Mouse (Mus musculus): Measurements from ENCODE around the gene Cstad.

GRCm38 (mm10) chr2:30587161-30587560, 7.7 kb upstream of the Cstad start:
- TF ChIP-seq POLR2A (IDR thresholded peaks at IDR 0.05; ENCODE audit: borderline replicate concordance, extremely low read depth, insufficient read depth, insufficient read length, poor library complexity, severe bottlenecking): no peak
- TF ChIP-seq CTCF (IDR thresholded peaks at IDR 0.05; ENCODE audit: borderline replicate concordance, extremely low read depth, insufficient read depth, insufficient read length): no peak
